Mouse (Mus musculus) activated CD4-positive, CD25-positive, alpha-beta regulatory T cell, adult 4 months (primary cell): ENCODE data around the gene Arid5b. TPM values are rescaled to one million over a fixed set of nuclear protein-coding genes. Genes with fewer than 3 reads are reported as not detected.
"Not testable (repeated sequence)": the region's sequence is repeated elsewhere in the genome, so short reads cannot be mapped to it uniquely, and the experiment has no call there.

Experiments
- ATAC-seq: one replicate; pipeline ENCODE4 v1.8.0; 2017
- polyA plus RNA-seq, 2 experiments: library from polyadenylated mRNA; unstranded; fragments of 100-300 nt; shearing (Covaris generic); gene quantifications; one replicate each; pipeline ENCODE4 v1.2.1; 2017

The Arid5b gene
- polyA plus RNA-seq, 2 experiments from 2014 or later, result 42.4 to 46.4 TPM

- ATAC-seq, result peak; percentile 88
Measured at GRCm38 (mm10) chr10:68104881-68105781, 173.4 kb downstream of the Arid5b start.

GRCm38 (mm10) chr10:68104481-68104880 lies 174.1 kb downstream of the Arid5b start:
- no peak for ATAC-seq

- ATAC-seq, result no peak
Measured at GRCm38 (mm10) chr10:68103988-68104387, 174.6 kb downstream of the Arid5b start.

GRCm38 (mm10) chr10:68103078-68103855 lies 175.3 kb downstream of the Arid5b start:
- ATAC-seq, result no peak

GRCm38 (mm10) chr10:68102566-68102965 lies 176.0 kb downstream of the Arid5b start:
- ATAC-seq, result no peak

GRCm38 (mm10) chr10:68101251-68101650 lies 177.3 kb downstream of the Arid5b start:
- no peak for ATAC-seq

GRCm38 (mm10) chr10:68100506-68100905 lies 178.0 kb downstream of the Arid5b start:
- no peak for ATAC-seq

GRCm38 (mm10) chr10:68099801-68100200 lies 178.7 kb downstream of the Arid5b start:
- ATAC-seq, result not testable (repeated sequence)

GRCm38 (mm10) chr10:68097821-68098675 lies 180.5 kb downstream of the Arid5b start:
- ATAC-seq, result no peak

- ATAC-seq, result no peak
Measured at GRCm38 (mm10) chr10:68096395-68096794, 182.1 kb downstream of the Arid5b start.

GRCm38 (mm10) chr10:68095136-68095535 lies 183.4 kb downstream of the Arid5b start:
- no peak for ATAC-seq

GRCm38 (mm10) chr10:68093496-68093895 lies 185.0 kb downstream of the Arid5b start:
- no peak for ATAC-seq

- ATAC-seq, result peak; percentile 53
Measured at GRCm38 (mm10) chr10:68091840-68092239, 186.7 kb downstream of the Arid5b start.

- no peak for ATAC-seq
Measured at GRCm38 (mm10) chr10:68091011-68091410, 187.5 kb downstream of the Arid5b start.

- ATAC-seq, result no peak
Measured at GRCm38 (mm10) chr10:68090544-68090943, 188.0 kb downstream of the Arid5b start.

GRCm38 (mm10) chr10:68090197-68090535 lies 188.4 kb downstream of the Arid5b start:
- ATAC-seq, result no peak

- peak; percentile 71 for ATAC-seq
Measured at GRCm38 (mm10) chr10:68089435-68090196, 188.9 kb downstream of the Arid5b start.

GRCm38 (mm10) chr10:68087722-68088121 lies 190.8 kb downstream of the Arid5b start:
- no peak for ATAC-seq

- ATAC-seq, result no peak
Measured at GRCm38 (mm10) chr10:68086973-68087372, 191.6 kb downstream of the Arid5b start.

- ATAC-seq, result no peak
Measured at GRCm38 (mm10) chr10:68085574-68085973, 193.0 kb downstream of the Arid5b start.

- ATAC-seq, result peak; percentile 89
Measured at GRCm38 (mm10) chr10:68081712-68082111, 196.8 kb downstream of the Arid5b start.
